Mouse (Mus musculus) lung, embryonic 14.5 days (tissue): Measurements from ENCODE around the gene Kcng3. TPM values are rescaled to one million over a fixed set of nuclear protein-coding genes. Genes with fewer than 3 reads are reported as not detected.

ENCODE experiments used
- ATAC-seq: fragments of 200-750 bp; cut with Nextera tagmentation; 2 replicates; pipeline ENCODE4 v1.8.0; 2017; ENCODE audit warnings: mild to moderate bottlenecking, moderate TSS enrichment, moderate library complexity; ENCODE audit not compliant: insufficient read depth
- DNase-seq: peaks from one replicate; pipeline ENCODE4 v3.0.0-alpha.2; 2015
- H3K27ac ChIP-seq: fragments of 300-500 bp; sonication (generic); 2 replicates; pipeline ENCODE4 v1.5.1; 2014; ENCODE audit warnings: low read depth, mild to moderate bottlenecking, moderate library complexity
- H3K27me3 ChIP-seq: fragments of 300-500 bp; sonication (generic); 2 replicates; pipeline ENCODE4 v1.6.1; 2014; ENCODE audit warnings: low read length, control low read depth; ENCODE audit not compliant: insufficient read depth
- H3K36me3 ChIP-seq: fragments of 300-500 bp; sonication (generic); 2 replicates; pipeline ENCODE4 v1.6.1; 2014; ENCODE audit warnings: control low read depth; ENCODE audit not compliant: insufficient read depth
- H3K4me1 ChIP-seq: fragments of 300-500 bp; sonication (generic); 2 replicates; pipeline ENCODE4 v1.6.1; 2014; ENCODE audit warnings: antibody characterized with exemption, control low read depth; ENCODE audit not compliant: insufficient read depth
- H3K4me2 ChIP-seq: fragments of 300-500 bp; sonication (generic); 2 replicates; pipeline ENCODE4 v1.6.1; 2014; ENCODE audit warnings: mild to moderate bottlenecking
- H3K4me3 ChIP-seq: fragments of 300-500 bp; sonication (generic); 2 replicates; pipeline ENCODE4 v1.5.1; 2014; ENCODE audit warnings: low read depth, low read length
- H3K9ac ChIP-seq: fragments of 300-500 bp; sonication (generic); 2 replicates; pipeline ENCODE4 v1.6.1; 2014
- H3K9me3 ChIP-seq: fragments of 300-500 bp; sonication (generic); 2 replicates; pipeline ENCODE4 v1.6.1; 2016; ENCODE audit warnings: low read depth, low read length, control low read depth
- CTCF ChIP-seq: IDR thresholded peaks from 2 replicates; pipeline ENCODE4 v1.5.1; 2016; ENCODE audit warnings: antibody characterized with exemption, low read depth
- WGBS: fragments of 180-500 bp; shearing (Covaris S2); extraction: QIAGEN DNeasy Blood & Tissue Kit; methylation state at CpG from one replicate; pipeline ENCODE4 v1.1.7; 2014; 5-methylcytosine and 5-hydroxymethylcytosine counted together
- polyA plus RNA-seq: library from polyadenylated mRNA; unstranded; fragments of >200 nt; fragmentation: Nextera tagmentation; extraction: Ambion mirVana; gene quantifications from 2 replicates; pipeline ENCODE4 v1.2.1, GENCODE M21; 2014

The Kcng3 gene
- polyA plus RNA-seq, 1 experiment from 2014 or later, result not detected

- WGBS, result 40% methylated on average over 4 of the region's 4 CpGs
- ATAC-seq (no peak), DNase-seq (no peak)
- H3K36me3 ChIP-seq, result no peaks in the 10 kb centered on the region
- H3K27ac ChIP-seq, result no peak overlapping the region
- no peaks in the 10 kb centered on the region for H3K9me3 ChIP-seq
- H3K9ac ChIP-seq, result no peak overlapping the region
- no peaks in the 10 kb centered on the region for H3K27me3 ChIP-seq
- TF ChIP-seq CTCF, result no peak
- no peaks in the 10 kb centered on the region for H3K4me1 ChIP-seq
- H3K4me2 ChIP-seq, result no peak overlapping the region
- no peak overlapping the region for H3K4me3 ChIP-seq
Observed at GRCm38 (mm10) chr17:83565506-83565905, 66.2 kb downstream of the Kcng3 start.

- H3K27me3 ChIP-seq, result no peaks in the 10 kb centered on the region
- WGBS, result 43% methylated on average over 12 of the region's 12 CpGs
- no peak overlapping the region for H3K27ac ChIP-seq
- peak overlapping the region; percentile 33; the same call in 1 of the 2 replicates for H3K4me2 ChIP-seq
- TF ChIP-seq CTCF, result no peak
- H3K9me3 ChIP-seq, result no peaks in the 10 kb centered on the region
- no peak for DNase-seq
- no peaks in the 10 kb centered on the region for H3K4me1 ChIP-seq
- no peak overlapping the region for H3K4me3 ChIP-seq
- no peaks in the 10 kb centered on the region for H3K36me3 ChIP-seq
- ATAC-seq, result 0 out of 2 replicates have a peak, but pooled peaks have one; percentile 31
- no peak overlapping the region for H3K9ac ChIP-seq
Observed at GRCm38 (mm10) chr17:83564119-83564820, 67.4 kb downstream of the Kcng3 start.

- TF ChIP-seq CTCF, result peak; percentile 77
- Histone ChIP-seq H3K9ac (no peak overlapping the region), H3K27ac (no peak overlapping the region), H3K4me2 (peak overlapping the region; percentile 33; the same call in 1 of the 2 replicates), H3K27me3 (no peaks in the 10 kb centered on the region), H3K36me3 (no peaks in the 10 kb centered on the region), H3K4me1 (no peaks in the 10 kb centered on the region), H3K4me3 (no peak overlapping the region), H3K9me3 (no peaks in the 10 kb centered on the region)
- DNase-seq (peak; percentile 76), ATAC-seq (peak; percentile 69; the same call in 1 of the 2 replicates)
- WGBS, result 43% methylated on average over 10 of the region's 10 CpGs
Observed at GRCm38 (mm10) chr17:83563703-83564111, 68.0 kb downstream of the Kcng3 start.

GRCm38 (mm10) chr17:83562153-83563010, 69.3 kb downstream of the Kcng3 start:
- Histone ChIP-seq H3K36me3 (no peaks in the 10 kb centered on the region), H3K27me3 (no peaks in the 10 kb centered on the region), H3K9me3 (no peaks in the 10 kb centered on the region), H3K9ac (no peak overlapping the region), H3K4me1 (no peaks in the 10 kb centered on the region), H3K27ac (no peak overlapping the region), H3K4me3 (no peak overlapping the region), H3K4me2 (no peak overlapping the region)
- DNase-seq (no peak), ATAC-seq (no peak)
- TF ChIP-seq CTCF, result no peak
- WGBS, result 86% methylated on average over 5 of the region's 5 CpGs

GRCm38 (mm10) chr17:83559081-83559480, 72.6 kb downstream of the Kcng3 start:
- no peaks in the 10 kb centered on the region for H3K27me3 ChIP-seq
- no peak overlapping the region for H3K9ac ChIP-seq
- no peak overlapping the region for H3K4me2 ChIP-seq
- H3K4me3 ChIP-seq, result no peak overlapping the region
- H3K4me1 ChIP-seq, result no peaks in the 10 kb centered on the region
- ATAC-seq (no peak), DNase-seq (no peak)
- H3K36me3 ChIP-seq, result no peaks in the 10 kb centered on the region
- WGBS, result 73% methylated on average over 8 of the region's 8 CpGs
- TF ChIP-seq CTCF, result no peak
- H3K27ac ChIP-seq, result no peak overlapping the region
- H3K9me3 ChIP-seq, result no peaks in the 10 kb centered on the region

- no peaks in the 10 kb centered on the region for H3K4me1 ChIP-seq
- ATAC-seq (no peak), DNase-seq (no peak)
- H3K27ac ChIP-seq, result no peak overlapping the region
- TF ChIP-seq CTCF, result no peak
- H3K4me3 ChIP-seq, result no peak overlapping the region
- 91% methylated on average over 11 of the region's 11 CpGs for WGBS
- H3K9me3 ChIP-seq, result no peaks in the 10 kb centered on the region
- no peak overlapping the region for H3K9ac ChIP-seq
- H3K27me3 ChIP-seq, result no peaks in the 10 kb centered on the region
- H3K36me3 ChIP-seq, result no peaks in the 10 kb centered on the region
- no peak overlapping the region for H3K4me2 ChIP-seq
Observed at GRCm38 (mm10) chr17:83555836-83556235, 75.9 kb downstream of the Kcng3 start.

GRCm38 (mm10) chr17:83554997-83555396, 76.7 kb downstream of the Kcng3 start:
- H3K4me1 ChIP-seq, result no peaks in the 10 kb centered on the region
- no peaks in the 10 kb centered on the region for H3K36me3 ChIP-seq
- H3K9ac ChIP-seq, result no peak overlapping the region
- no peak overlapping the region for H3K4me3 ChIP-seq
- no peak for TF ChIP-seq CTCF
- ATAC-seq, result no peak
- WGBS, result 82% methylated on average over 7 of the region's 7 CpGs
- DNase-seq, result no peak
- no peaks in the 10 kb centered on the region for H3K9me3 ChIP-seq
- H3K4me2 ChIP-seq, result no peak overlapping the region
- no peak overlapping the region for H3K27ac ChIP-seq
- no peaks in the 10 kb centered on the region for H3K27me3 ChIP-seq
